Mouse (Mus musculus): ENCODE data around the gene Nmur1. TPM values are rescaled to one million over a fixed set of nuclear protein-coding genes. Genes with fewer than 3 reads are reported as not detected.

Nmur1 gene
- polyA plus RNA-seq, 1 experiment from 2014 or later, result not detected

GRCm38 (mm10) chr1:86393219-86393618 lies 32.8 kb downstream of the Nmur1 start:
- Histone ChIP-seq H3K9me3 (replicated peaks; ENCODE audit: control insufficient read depth, low read length) (no peaks in the 10 kb centered on the region), H3K4me1 (ENCODE audit: control insufficient read depth, insufficient read depth, low read length) (peaks cover 4% of the 10 kb centered on the region; the same call in 1 of the 2 replicates), H3K27me3 (ENCODE audit: control insufficient read depth, insufficient read depth, low read length) (no peaks in the 10 kb centered on the region), H3K4me3 (ENCODE audit: low read length) (no peak overlapping the region), H3K27ac (ENCODE audit: low read length) (no peak overlapping the region), H3K36me3 (ENCODE audit: control insufficient read depth, insufficient read depth) (no peaks in the 10 kb centered on the region), H3K4me2 (ENCODE audit: low read depth, low read length) (no peak overlapping the region), H3K9ac (ENCODE audit: low read length) (no peak overlapping the region)
- no peak for ATAC-seq (replicated peaks; ENCODE audit: extremely low read depth, insufficient read depth, low FRiP score)
- 57% methylated on average over 3 of the region's 3 CpGs for WGBS

GRCm38 (mm10) chr1:86391425-86391824 lies 34.6 kb downstream of the Nmur1 start:
- Histone ChIP-seq H3K4me2 (ENCODE audit: low read depth, low read length) (no peak overlapping the region), H3K9me3 (replicated peaks; ENCODE audit: control insufficient read depth, low read length) (no peaks in the 10 kb centered on the region), H3K27me3 (ENCODE audit: control insufficient read depth, insufficient read depth, low read length) (no peaks in the 10 kb centered on the region), H3K27ac (ENCODE audit: low read length) (no peak overlapping the region), H3K4me3 (ENCODE audit: low read length) (no peak overlapping the region), H3K36me3 (ENCODE audit: control insufficient read depth, insufficient read depth) (no peaks in the 10 kb centered on the region), H3K9ac (ENCODE audit: low read length) (no peak overlapping the region), H3K4me1 (ENCODE audit: control insufficient read depth, insufficient read depth, low read length) (peaks cover 4% of the 10 kb centered on the region; the same call in 1 of the 2 replicates)
- no peak for ATAC-seq (replicated peaks; ENCODE audit: extremely low read depth, insufficient read depth, low FRiP score)
- 72% methylated on average over 2 of the region's 2 CpGs for WGBS

DNA sequence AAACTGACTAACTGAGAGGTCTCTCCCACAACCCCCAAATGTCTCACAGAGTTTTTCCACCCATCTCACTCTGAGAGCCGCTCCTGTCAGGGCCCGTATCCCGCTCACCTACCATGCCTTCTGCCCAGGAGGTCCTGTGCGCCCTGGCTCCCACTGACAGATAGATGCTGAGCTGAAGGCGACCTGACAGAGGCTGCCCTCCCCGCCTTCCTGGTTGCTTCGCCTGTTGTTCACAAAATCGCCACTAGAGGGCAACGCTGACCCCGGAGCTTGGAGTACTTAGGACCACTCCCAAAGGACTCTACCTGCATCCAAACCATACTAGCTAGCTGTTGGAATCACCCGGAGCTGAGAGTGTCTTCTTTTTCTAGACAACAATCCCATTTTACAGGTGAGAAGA lies 36.8 kb downstream of the Nmur1 start:
- WGBS, result 3% methylated on average over 11 of the region's 11 CpGs

GRCm38 (mm10) chr1:86381027-86381426 lies 45.0 kb downstream of the Nmur1 start:
- Histone ChIP-seq H3K9ac (ENCODE audit: low read length) (no peak overlapping the region), H3K4me2 (ENCODE audit: low read depth, low read length) (peak overlapping the region; percentile 51), H3K4me3 (ENCODE audit: low read length) (peak overlapping the region; percentile 29), H3K4me1 (ENCODE audit: control insufficient read depth, insufficient read depth, low read length) (peaks cover 31% of the 10 kb centered on the region), H3K27me3 (ENCODE audit: control insufficient read depth, insufficient read depth, low read length) (no peaks in the 10 kb centered on the region), H3K36me3 (ENCODE audit: control insufficient read depth, insufficient read depth) (no peaks in the 10 kb centered on the region), H3K27ac (ENCODE audit: low read length) (no peak overlapping the region), H3K9me3 (replicated peaks; ENCODE audit: control insufficient read depth, low read length) (no peaks in the 10 kb centered on the region)
- 24% methylated on average over 13 of the region's 13 CpGs for WGBS
- no peak for ATAC-seq (replicated peaks; ENCODE audit: extremely low read depth, insufficient read depth, low FRiP score)

More for the DNA sequence above, 36.8 kb downstream of the Nmur1 start:
- no peak overlapping the region for H3K4me2 ChIP-seq (ENCODE audit: low read depth, low read length)
- no peak overlapping the region for H3K9ac ChIP-seq (ENCODE audit: low read length)
- H3K9me3 ChIP-seq (replicated peaks; ENCODE audit: control insufficient read depth, low read length), result no peaks in the 10 kb centered on the region
- H3K4me3 ChIP-seq (ENCODE audit: low read length), result no peak overlapping the region
- peaks cover 4% of the 10 kb centered on the region; the same call in 1 of the 2 replicates for H3K4me1 ChIP-seq (ENCODE audit: control insufficient read depth, insufficient read depth, low read length)
- H3K36me3 ChIP-seq (ENCODE audit: control insufficient read depth, insufficient read depth), result no peaks in the 10 kb centered on the region
- H3K27ac ChIP-seq (ENCODE audit: low read length), result no peak overlapping the region
- peak; percentile 47; the same call in 1 of the 2 replicates for ATAC-seq (replicated peaks; ENCODE audit: extremely low read depth, insufficient read depth, low FRiP score)
- no peaks in the 10 kb centered on the region for H3K27me3 ChIP-seq (ENCODE audit: control insufficient read depth, insufficient read depth, low read length)

GRCm38 (mm10) chr1:86379161-86379569 lies 46.9 kb downstream of the Nmur1 start:
- H3K4me1 ChIP-seq (ENCODE audit: control insufficient read depth, insufficient read depth, low read length), result peaks cover 31% of the 10 kb centered on the region
- no peaks in the 10 kb centered on the region for H3K9me3 ChIP-seq (replicated peaks; ENCODE audit: control insufficient read depth, low read length)
- no peaks in the 10 kb centered on the region for H3K27me3 ChIP-seq (ENCODE audit: control insufficient read depth, insufficient read depth, low read length)
- ATAC-seq (replicated peaks; ENCODE audit: extremely low read depth, insufficient read depth, low FRiP score), result 0 out of 2 replicates have a peak, but pooled peaks have one; percentile 34
- H3K4me2 ChIP-seq (ENCODE audit: low read depth, low read length), result peak overlapping the region; percentile 4
- H3K9ac ChIP-seq (ENCODE audit: low read length), result peak overlapping the region; percentile 12
- no peak overlapping the region for H3K4me3 ChIP-seq (ENCODE audit: low read length)
- H3K27ac ChIP-seq (ENCODE audit: low read length), result peak overlapping the region; percentile 83
- WGBS, result 33% methylated on average over 9 of the region's 9 CpGs
- no peaks in the 10 kb centered on the region for H3K36me3 ChIP-seq (ENCODE audit: control insufficient read depth, insufficient read depth)

DNA sequence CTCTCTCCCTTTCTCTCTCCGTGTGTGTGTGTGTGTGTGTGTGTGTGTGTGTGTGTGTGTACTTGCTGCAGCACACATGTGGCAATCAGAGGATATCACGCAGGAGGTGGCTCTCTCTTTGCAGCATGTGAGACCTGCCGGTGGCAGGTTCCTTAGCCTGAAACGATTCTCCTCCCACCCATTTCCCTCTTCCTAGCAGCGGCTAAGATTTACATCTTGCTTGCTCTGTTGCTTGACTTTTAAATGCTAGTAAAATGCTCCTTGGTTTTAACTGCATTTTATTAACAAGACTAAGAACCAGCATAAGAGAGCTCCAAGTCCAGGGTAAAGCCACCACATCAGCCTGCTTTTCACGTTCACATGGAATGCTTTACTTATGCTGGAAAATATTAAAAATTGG lies 47.4 kb downstream of the Nmur1 start:
- no peak for ATAC-seq (replicated peaks; ENCODE audit: extremely low read depth, insufficient read depth, low FRiP score)
- H3K9ac ChIP-seq (ENCODE audit: low read length), result no peak overlapping the region; the same call in 1 of the 2 replicates
- no peak overlapping the region for H3K4me3 ChIP-seq (ENCODE audit: low read length)
- peak overlapping the region; percentile 4; the same call in 1 of the 2 replicates for H3K4me2 ChIP-seq (ENCODE audit: low read depth, low read length)
- no peaks in the 10 kb centered on the region for H3K27me3 ChIP-seq (ENCODE audit: control insufficient read depth, insufficient read depth, low read length)
- H3K36me3 ChIP-seq (ENCODE audit: control insufficient read depth, insufficient read depth), result no peaks in the 10 kb centered on the region
- peak overlapping the region; percentile 50 for H3K27ac ChIP-seq (ENCODE audit: low read length)
- H3K9me3 ChIP-seq (replicated peaks; ENCODE audit: control insufficient read depth, low read length), result no peaks in the 10 kb centered on the region
- peaks cover 31% of the 10 kb centered on the region for H3K4me1 ChIP-seq (ENCODE audit: control insufficient read depth, insufficient read depth, low read length)
- 36% methylated on average over 6 of the region's 6 CpGs for whole genome bisulfite sequencing

- H3K4me2 ChIP-seq (ENCODE audit: low read depth, low read length), result no peak overlapping the region
- 79% methylated on average over 5 of the region's 5 CpGs for WGBS
- H3K4me1 ChIP-seq (ENCODE audit: control insufficient read depth, insufficient read depth, low read length), result peaks cover 31% of the 10 kb centered on the region
- H3K36me3 ChIP-seq (ENCODE audit: control insufficient read depth, insufficient read depth), result no peaks in the 10 kb centered on the region
- H3K27me3 ChIP-seq (ENCODE audit: control insufficient read depth, insufficient read depth, low read length), result no peaks in the 10 kb centered on the region
- no peaks in the 10 kb centered on the region for H3K9me3 ChIP-seq (replicated peaks; ENCODE audit: control insufficient read depth, low read length)
- H3K4me3 ChIP-seq (ENCODE audit: low read length), result no peak overlapping the region
- H3K27ac ChIP-seq (ENCODE audit: low read length), result no peak overlapping the region
- no peak for ATAC-seq (replicated peaks; ENCODE audit: extremely low read depth, insufficient read depth, low FRiP score)
- H3K9ac ChIP-seq (ENCODE audit: low read length), result no peak overlapping the region
Measured at GRCm38 (mm10) chr1:86376354-86376753, 49.7 kb downstream of the Nmur1 start.

- H3K27me3 ChIP-seq (ENCODE audit: control insufficient read depth, insufficient read depth, low read length), result no peaks in the 10 kb centered on the region
- H3K36me3 ChIP-seq (ENCODE audit: control insufficient read depth, insufficient read depth), result no peaks in the 10 kb centered on the region
- peaks cover 6% of the 10 kb centered on the region for H3K4me1 ChIP-seq (ENCODE audit: control insufficient read depth, insufficient read depth, low read length)
- H3K27ac ChIP-seq (ENCODE audit: low read length), result no peak overlapping the region
- no peak overlapping the region for H3K4me3 ChIP-seq (ENCODE audit: low read length)
- H3K4me2 ChIP-seq (ENCODE audit: low read depth, low read length), result no peak overlapping the region
- no peaks in the 10 kb centered on the region for H3K9me3 ChIP-seq (replicated peaks; ENCODE audit: control insufficient read depth, low read length)
- WGBS, result 44% methylated on average over 10 of the region's 10 CpGs
- ATAC-seq (replicated peaks; ENCODE audit: extremely low read depth, insufficient read depth, low FRiP score), result no peak
- H3K9ac ChIP-seq (ENCODE audit: low read length), result no peak overlapping the region
Measured at GRCm38 (mm10) chr1:86371997-86372396, 54.0 kb downstream of the Nmur1 start.

DNA sequence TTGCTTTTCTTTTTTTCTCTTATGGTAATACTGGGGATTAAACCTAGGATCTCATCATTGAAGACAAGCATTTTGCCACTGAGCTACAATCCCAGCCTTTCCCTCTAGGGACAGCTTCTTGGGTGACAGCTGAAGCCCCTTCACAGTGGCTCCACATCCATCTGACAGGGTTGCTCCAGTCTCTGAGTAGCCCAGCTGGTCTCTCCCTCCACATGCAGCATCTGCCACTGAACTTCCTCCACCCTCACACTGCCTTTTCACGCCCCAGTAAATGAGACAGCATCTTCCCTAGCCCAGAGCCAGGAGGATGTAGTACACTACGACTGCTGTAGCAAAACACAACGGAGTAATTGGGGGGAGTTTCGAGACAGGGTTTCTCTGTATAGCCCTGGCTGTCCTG lies 57.9 kb downstream of the Nmur1 start:
- Histone ChIP-seq H3K4me1 (ENCODE audit: control insufficient read depth, insufficient read depth, low read length) (no peaks in the 10 kb centered on the region), H3K36me3 (ENCODE audit: control insufficient read depth, insufficient read depth) (no peaks in the 10 kb centered on the region), H3K27ac (ENCODE audit: low read length) (no peak overlapping the region), H3K9ac (ENCODE audit: low read length) (no peak overlapping the region), H3K4me3 (ENCODE audit: low read length) (no peak overlapping the region), H3K4me2 (ENCODE audit: low read depth, low read length) (no peak overlapping the region), H3K9me3 (replicated peaks; ENCODE audit: control insufficient read depth, low read length) (no peaks in the 10 kb centered on the region), H3K27me3 (ENCODE audit: control insufficient read depth, insufficient read depth, low read length) (no peaks in the 10 kb centered on the region)
- no peak for ATAC-seq (replicated peaks; ENCODE audit: extremely low read depth, insufficient read depth, low FRiP score)
- WGBS, result 71% methylated on average over 4 of the region's 4 CpGs

Data from heart, embryonic 16.5 days (tissue).